Mouse (Mus musculus): ENCODE results near the gene Prex1.

DNA sequence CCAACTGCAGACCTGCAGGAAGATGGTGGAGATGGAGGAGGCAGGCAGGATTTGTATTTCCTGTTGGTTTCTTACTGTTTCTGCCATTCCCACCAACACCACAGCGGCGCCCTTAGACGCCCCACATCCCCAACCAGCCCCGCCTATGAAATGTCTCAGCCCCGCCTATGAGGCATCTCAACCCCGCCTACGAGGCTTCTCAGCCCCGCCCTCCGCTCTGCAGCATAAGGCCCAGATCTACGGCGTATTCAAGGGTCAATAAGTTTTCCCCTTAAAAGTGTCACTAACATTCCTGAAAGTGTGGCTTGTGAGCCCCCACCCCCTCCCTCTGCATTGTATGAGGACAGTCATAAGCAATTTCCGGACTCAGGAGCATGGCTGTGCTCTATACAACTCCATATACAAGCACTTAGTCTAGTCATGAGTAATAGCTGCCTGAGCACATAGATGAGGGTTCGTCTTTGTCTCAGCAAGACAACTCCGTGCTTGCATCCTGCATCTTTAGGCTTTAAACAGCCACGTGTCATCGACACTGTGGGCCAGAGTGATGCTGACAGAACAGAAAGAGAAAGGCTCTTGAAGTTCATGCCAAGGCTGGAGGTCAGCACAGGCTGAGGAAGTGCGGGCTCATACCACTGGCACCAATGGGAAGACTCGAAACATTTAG, 160.0 kb downstream of the Prex1 start:
- TF ChIP-seq CTCF (IDR thresholded peaks at IDR 0.05; ENCODE audit: extremely low read depth, insufficient read length, insufficient replicate concordance, low read depth, low read length) (no peak), POLR2A (IDR thresholded peaks at IDR 0.05; ENCODE audit: low read depth, low read length) (no peak)

Data from small intestine, adult 2 months (tissue).